Mouse (Mus musculus) liver, embryonic 15.5 days (tissue): ENCODE data around the gene Itpr2. TPM values are rescaled to one million over a fixed set of nuclear protein-coding genes. Genes with fewer than 3 reads are reported as not detected.

Experiments used
- ATAC-seq: fragments of 200-750 bp; cut with Nextera tagmentation; 2 replicates; pipeline ENCODE4 v1.8.0; 2017; ENCODE audit warnings: moderate number of reproducible peaks, mild to moderate bottlenecking, moderate library complexity; ENCODE audit not compliant: insufficient read depth
- H3K27ac ChIP-seq: fragments of 300-500 bp; sonication (generic); replicated peaks from 2 replicates; pipeline ENCODE4 v1.5.1; 2015; ENCODE audit warnings: mild to moderate bottlenecking, inconsistent platforms
- H3K27me3 ChIP-seq: fragments of 300-500 bp; sonication (generic); 2 replicates; pipeline ENCODE4 v1.6.1; 2015; ENCODE audit warnings: mild to moderate bottlenecking, inconsistent platforms
- H3K36me3 ChIP-seq: fragments of 300-500 bp; sonication (generic); replicated peaks from 2 replicates; pipeline ENCODE4 v1.6.1; 2015; ENCODE audit warnings: moderate library complexity, mild to moderate bottlenecking, inconsistent platforms
- H3K4me1 ChIP-seq: fragments of 300-500 bp; sonication (generic); replicated peaks from 2 replicates; pipeline ENCODE4 v1.6.1; 2015; ENCODE audit warnings: inconsistent platforms
- H3K4me2 ChIP-seq: fragments of 300-500 bp; sonication (generic); 2 replicates; pipeline ENCODE4 v1.6.1; 2015; ENCODE audit warnings: moderate library complexity, mild to moderate bottlenecking, inconsistent platforms
- H3K4me3 ChIP-seq: fragments of 300-500 bp; sonication (generic); replicated peaks from 2 replicates; pipeline ENCODE4 v1.5.1; 2015; ENCODE audit warnings: mild to moderate bottlenecking, inconsistent platforms
- H3K9ac ChIP-seq: fragments of 300-500 bp; sonication (generic); 2 replicates; pipeline ENCODE4 v1.6.1; 2015; ENCODE audit warnings: moderate library complexity, mild to moderate bottlenecking, inconsistent platforms
- H3K9me3 ChIP-seq: fragments of 300-500 bp; sonication (generic); replicated peaks from 2 replicates; pipeline ENCODE4 v1.6.1; 2016; ENCODE audit warnings: inconsistent platforms
- WGBS: fragments of 180-500 bp; shearing (Covaris S2); methylation state at CpG from one replicate; pipeline ENCODE4 v1.1.7; 2015; ENCODE audit warnings: mixed read lengths; ENCODE audit not compliant: insufficient replicate concordance; 5-methylcytosine and 5-hydroxymethylcytosine counted together
- polyA plus RNA-seq: library from polyadenylated mRNA; unstranded; fragments of >200 nt; fragmentation: Nextera tagmentation; extraction: Ambion mirVana; gene quantifications from 2 replicates; pipeline ENCODE4 v1.2.1, GENCODE M21; 2015

Gene Itpr2
- polyA plus RNA-seq, 1 experiment from 2014 or later = 4.2 TPM

GRCm38 (mm10) chr6:146346545-146347195, 155.4 kb downstream of the Itpr2 start:
- Histone ChIP-seq H3K36me3 (no peaks in the 10 kb centered on the region), H3K4me1 (no peaks in the 10 kb centered on the region), H3K4me3 (no peak overlapping the region), H3K9ac (no peak overlapping the region), H3K4me2 (no peak overlapping the region), H3K27me3 (no peaks in the 10 kb centered on the region), H3K9me3 (no peaks in the 10 kb centered on the region), H3K27ac (no peak overlapping the region)
- 0 out of 2 replicates have a peak, but pooled peaks have one; percentile 28 for ATAC-seq
- WGBS = 77% methylated on average over 8 of the region's 8 CpGs

- no peak overlapping the region for H3K4me2 ChIP-seq
- H3K9me3 ChIP-seq = no peaks in the 10 kb centered on the region
- H3K4me3 ChIP-seq = no peak overlapping the region
- H3K36me3 ChIP-seq = no peaks in the 10 kb centered on the region
- no peaks in the 10 kb centered on the region for H3K27me3 ChIP-seq
- no peak overlapping the region for H3K9ac ChIP-seq
- 75% methylated on average over 3 of the region's 3 CpGs for WGBS
- H3K27ac ChIP-seq = no peak overlapping the region
- ATAC-seq = no peak
- no peaks in the 10 kb centered on the region for H3K4me1 ChIP-seq
These were observed 157.3 kb downstream of the Itpr2 start for GRCm38 (mm10) chr6:146344732-146345131.

GRCm38 (mm10) chr6:146343671-146344384, 158.2 kb downstream of the Itpr2 start:
- Histone ChIP-seq H3K9ac (no peak overlapping the region), H3K27me3 (no peaks in the 10 kb centered on the region), H3K4me2 (no peak overlapping the region), H3K9me3 (no peaks in the 10 kb centered on the region), H3K4me3 (no peak overlapping the region), H3K27ac (no peak overlapping the region), H3K4me1 (no peaks in the 10 kb centered on the region), H3K36me3 (no peaks in the 10 kb centered on the region)
- no peak for ATAC-seq
- WGBS = 66% methylated on average over 10 of the region's 10 CpGs

- no peaks in the 10 kb centered on the region for H3K36me3 ChIP-seq
- no peaks in the 10 kb centered on the region for H3K27me3 ChIP-seq
- no peak overlapping the region for H3K27ac ChIP-seq
- no peak overlapping the region for H3K4me3 ChIP-seq
- H3K4me1 ChIP-seq = no peaks in the 10 kb centered on the region
- no peaks in the 10 kb centered on the region for H3K9me3 ChIP-seq
- H3K4me2 ChIP-seq = no peak overlapping the region
- no peak overlapping the region for H3K9ac ChIP-seq
- WGBS = 58% methylated on average over 6 of the region's 6 CpGs
- ATAC-seq = no peak
These were observed 159.0 kb downstream of the Itpr2 start for GRCm38 (mm10) chr6:146342995-146343394.

- Histone ChIP-seq H3K36me3 (no peaks in the 10 kb centered on the region), H3K4me2 (no peak overlapping the region), H3K4me3 (no peak overlapping the region), H3K4me1 (no peaks in the 10 kb centered on the region), H3K27ac (no peak overlapping the region), H3K9me3 (no peaks in the 10 kb centered on the region), H3K9ac (no peak overlapping the region), H3K27me3 (no peaks in the 10 kb centered on the region)
- WGBS = 63% methylated on average over 3 of the region's 3 CpGs
- no peak for ATAC-seq
These were observed 160.1 kb downstream of the Itpr2 start for GRCm38 (mm10) chr6:146341934-146342333.

- no peak for ATAC-seq
- H3K4me3 ChIP-seq = no peak overlapping the region
- WGBS = 65% methylated on average over 3 of the region's 3 CpGs
These were observed 160.6 kb downstream of the Itpr2 start for GRCm38 (mm10) chr6:146341413-146341812.

GRCm38 (mm10) chr6:146340951-146341350, 161.1 kb downstream of the Itpr2 start:
- ATAC-seq = no peak
- Histone ChIP-seq H3K4me1 (no peaks in the 10 kb centered on the region), H3K9ac (no peak overlapping the region), H3K4me2 (no peak overlapping the region), H3K4me3 (no peak overlapping the region), H3K27me3 (no peaks in the 10 kb centered on the region), H3K27ac (no peak overlapping the region), H3K36me3 (no peaks in the 10 kb centered on the region), H3K9me3 (no peaks in the 10 kb centered on the region)
- 77% methylated on average over 5 of the region's 5 CpGs for WGBS

More at GRCm38 (mm10) chr6:146341413-146341812, 160.6 kb downstream of the Itpr2 start:
- Histone ChIP-seq H3K9ac (no peak overlapping the region), H3K36me3 (no peaks in the 10 kb centered on the region), H3K27me3 (no peaks in the 10 kb centered on the region), H3K4me1 (no peaks in the 10 kb centered on the region), H3K4me2 (no peak overlapping the region), H3K27ac (no peak overlapping the region), H3K9me3 (no peaks in the 10 kb centered on the region)

GRCm38 (mm10) chr6:146339779-146340178, 162.2 kb downstream of the Itpr2 start:
- Histone ChIP-seq H3K27ac (no peak overlapping the region), H3K4me2 (no peak overlapping the region), H3K27me3 (no peaks in the 10 kb centered on the region), H3K4me3 (no peak overlapping the region), H3K9me3 (no peaks in the 10 kb centered on the region), H3K4me1 (no peaks in the 10 kb centered on the region), H3K9ac (no peak overlapping the region), H3K36me3 (no peaks in the 10 kb centered on the region)
- ATAC-seq = no peak
- 45% methylated on average over 10 of the region's 10 CpGs for WGBS

GRCm38 (mm10) chr6:146337237-146337636, 164.8 kb downstream of the Itpr2 start:
- Histone ChIP-seq H3K4me3 (no peak overlapping the region), H3K9ac (no peak overlapping the region), H3K27me3 (no peaks in the 10 kb centered on the region), H3K9me3 (no peaks in the 10 kb centered on the region), H3K4me2 (no peak overlapping the region), H3K27ac (no peak overlapping the region), H3K4me1 (no peaks in the 10 kb centered on the region), H3K36me3 (no peaks in the 10 kb centered on the region)
- no peak for ATAC-seq
- 64% methylated on average over 7 of the region's 7 CpGs for WGBS

- Histone ChIP-seq H3K4me2 (no peak overlapping the region), H3K27me3 (no peaks in the 10 kb centered on the region), H3K4me1 (no peaks in the 10 kb centered on the region), H3K9me3 (no peaks in the 10 kb centered on the region), H3K9ac (no peak overlapping the region), H3K36me3 (no peaks in the 10 kb centered on the region), H3K4me3 (no peak overlapping the region), H3K27ac (no peak overlapping the region)
- no peak for ATAC-seq
- WGBS = 62% methylated on average over 9 of the region's 9 CpGs
These were observed 166.8 kb downstream of the Itpr2 start for GRCm38 (mm10) chr6:146335191-146335590.

GRCm38 (mm10) chr6:146333506-146333905, 168.5 kb downstream of the Itpr2 start:
- H3K36me3 ChIP-seq = no peaks in the 10 kb centered on the region
- ATAC-seq = no peak
- H3K27ac ChIP-seq = no peak overlapping the region
- no peaks in the 10 kb centered on the region for H3K27me3 ChIP-seq
- H3K9me3 ChIP-seq = no peaks in the 10 kb centered on the region
- no peak overlapping the region for H3K9ac ChIP-seq
- no peak overlapping the region for H3K4me2 ChIP-seq
- 54% methylated on average over 3 of the region's 3 CpGs for WGBS
- H3K4me3 ChIP-seq = no peak overlapping the region
- no peaks in the 10 kb centered on the region for H3K4me1 ChIP-seq
